Mouse (Mus musculus) forebrain, postnatal 0 days (tissue): ENCODE results near the gene Gm37240. TPM values are rescaled to one million over a fixed set of nuclear protein-coding genes. Genes with fewer than 3 reads are reported as not detected.

Source experiments
- ATAC-seq: fragments of 200-750 bp; cut with Nextera tagmentation; 2 replicates; pipeline ENCODE4 v1.8.0; 2017; ENCODE audit warnings: mild to moderate bottlenecking, moderate library complexity
- DNase-seq: peaks from one replicate; pipeline ENCODE4 v3.0.0-alpha.2; 2015
- H3K27ac ChIP-seq: fragments of 300-500 bp; sonication (generic); 2 replicates; pipeline ENCODE4 v1.5.1; 2014; ENCODE audit warnings: low read depth, mild to moderate bottlenecking, antibody characterized with exemption, low read length, moderate library complexity, mixed read lengths
- H3K27me3 ChIP-seq: fragments of 300-500 bp; sonication (generic); 2 replicates; pipeline ENCODE4 v1.6.1; 2014; ENCODE audit warnings: mild to moderate bottlenecking, low read length, mixed read lengths; ENCODE audit not compliant: insufficient read depth
- H3K36me3 ChIP-seq: fragments of 300-500 bp; sonication (generic); 2 replicates; pipeline ENCODE4 v1.6.1; 2014; ENCODE audit warnings: mild to moderate bottlenecking, moderate library complexity; ENCODE audit not compliant: insufficient read depth
- H3K4me1 ChIP-seq: fragments of 300-500 bp; sonication (generic); 2 replicates; pipeline ENCODE4 v1.6.1; 2014; ENCODE audit warnings: antibody characterized with exemption; ENCODE audit not compliant: insufficient read depth
- H3K4me2 ChIP-seq: fragments of 300-500 bp; sonication (generic); 2 replicates; pipeline ENCODE4 v1.6.1; 2014; ENCODE audit warnings: low read depth, mild to moderate bottlenecking, moderate library complexity
- H3K4me3 ChIP-seq: fragments of 300-500 bp; sonication (generic); 2 replicates; pipeline ENCODE4 v1.5.1; 2014; ENCODE audit warnings: low read depth, low read length, mixed read lengths
- H3K9ac ChIP-seq: fragments of 300-500 bp; sonication (generic); 2 replicates; pipeline ENCODE4 v1.6.1; 2014; ENCODE audit warnings: mild to moderate bottlenecking
- H3K9me3 ChIP-seq: fragments of 300-500 bp; sonication (generic); 2 replicates; pipeline ENCODE4 v1.6.1; 2016; ENCODE audit warnings: low read length
- CTCF ChIP-seq: sonication (generic); IDR thresholded peaks from 2 replicates; pipeline ENCODE4 v1.5.1; 2016; ENCODE audit warnings: antibody characterized with exemption, control low read depth, low read depth
- WGBS: fragments of 180-500 bp; shearing (Covaris S2); extraction: QIAGEN DNeasy Blood & Tissue Kit; methylation state at CpG from one replicate; pipeline ENCODE4 v1.1.7; 2014; 5-methylcytosine and 5-hydroxymethylcytosine counted together
- polyA plus RNA-seq: library from polyadenylated mRNA; unstranded; fragments of >200 nt; fragmentation: Nextera tagmentation; extraction: Ambion mirVana; gene quantifications from 2 replicates; pipeline ENCODE4 v1.2.1, GENCODE M21; 2015
- total RNA-seq: library from RNA; depleted of rRNA; stranded (reverse); fragments of >200 nt; gene quantifications from 2 replicates; pipeline ENCODE4 v1.2.3, GENCODE M21; 2014

Gm37240 gene
- total and polyA plus RNA-seq, 2 experiments from 2014 or later = 0.67 to 1.2 TPM

- no peaks in the 10 kb centered on the region for H3K36me3 ChIP-seq
- H3K27me3 ChIP-seq = no peaks in the 10 kb centered on the region
- H3K4me2 ChIP-seq = no peak overlapping the region
- H3K27ac ChIP-seq = no peak overlapping the region
- no peaks in the 10 kb centered on the region for H3K9me3 ChIP-seq
- 48% methylated on average over 4 of the region's 4 CpGs for WGBS
- no peak overlapping the region for H3K9ac ChIP-seq
- H3K4me3 ChIP-seq = no peak overlapping the region
- peak; percentile 47 for DNase-seq
- ATAC-seq = no peak
- H3K4me1 ChIP-seq = no peaks in the 10 kb centered on the region
- TF ChIP-seq CTCF = no peak
Measured at GRCm38 (mm10) chr3:85449461-85449860, 437.9 kb downstream of the Gm37240 start.

- H3K4me3 ChIP-seq = no peak overlapping the region
- DNase-seq = no peak
Measured at GRCm38 (mm10) chr3:85442781-85443180, 444.5 kb downstream of the Gm37240 start.

GRCm38 (mm10) chr3:85442261-85442660, 445.1 kb downstream of the Gm37240 start:
- no peak for TF ChIP-seq CTCF
- ATAC-seq (no peak), DNase-seq (no peak)
- no peak overlapping the region for H3K4me2 ChIP-seq
- H3K27ac ChIP-seq = no peak overlapping the region
- H3K36me3 ChIP-seq = no peaks in the 10 kb centered on the region
- H3K27me3 ChIP-seq = no peaks in the 10 kb centered on the region
- no peak overlapping the region for H3K4me3 ChIP-seq
- H3K4me1 ChIP-seq = no peaks in the 10 kb centered on the region
- 84% methylated on average over 8 of the region's 8 CpGs for WGBS
- no peaks in the 10 kb centered on the region for H3K9me3 ChIP-seq
- no peak overlapping the region for H3K9ac ChIP-seq

More at GRCm38 (mm10) chr3:85442781-85443180, 444.5 kb downstream of the Gm37240 start:
- Histone ChIP-seq H3K4me2 (no peak overlapping the region), H3K9me3 (no peaks in the 10 kb centered on the region), H3K27ac (no peak overlapping the region), H3K4me1 (no peaks in the 10 kb centered on the region), H3K9ac (no peak overlapping the region), H3K27me3 (no peaks in the 10 kb centered on the region), H3K36me3 (no peaks in the 10 kb centered on the region)
- TF ChIP-seq CTCF = no peak
- ATAC-seq = no peak
- WGBS = 86% methylated on average over 5 of the region's 5 CpGs

GRCm38 (mm10) chr3:85435406-85435805, 451.9 kb downstream of the Gm37240 start:
- 68% methylated on average over 4 of the region's 4 CpGs for WGBS
- Histone ChIP-seq H3K4me3 (no peak overlapping the region), H3K9me3 (no peaks in the 10 kb centered on the region), H3K9ac (no peak overlapping the region), H3K27me3 (no peaks in the 10 kb centered on the region), H3K4me1 (no peaks in the 10 kb centered on the region), H3K36me3 (no peaks in the 10 kb centered on the region), H3K4me2 (no peak overlapping the region), H3K27ac (no peak overlapping the region)
- DNase-seq = no peak
- no peak for ATAC-seq
- TF ChIP-seq CTCF = no peak

- Histone ChIP-seq H3K4me3 (no peak overlapping the region), H3K9me3 (no peaks in the 10 kb centered on the region), H3K9ac (no peak overlapping the region), H3K4me1 (no peaks in the 10 kb centered on the region), H3K27ac (no peak overlapping the region), H3K27me3 (no peaks in the 10 kb centered on the region), H3K36me3 (no peaks in the 10 kb centered on the region), H3K4me2 (no peak overlapping the region)
- no peak for ATAC-seq
- no peak for DNase-seq
- no peak for TF ChIP-seq CTCF
- 95% methylated on average over 4 of the region's 4 CpGs for WGBS
Measured at GRCm38 (mm10) chr3:85431208-85431607, 456.1 kb downstream of the Gm37240 start.

GRCm38 (mm10) chr3:85423376-85423997, 463.8 kb downstream of the Gm37240 start:
- Histone ChIP-seq H3K27ac (no peak overlapping the region), H3K27me3 (no peaks in the 10 kb centered on the region), H3K4me1 (no peaks in the 10 kb centered on the region), H3K36me3 (no peaks in the 10 kb centered on the region), H3K9ac (no peak overlapping the region), H3K4me2 (no peak overlapping the region), H3K9me3 (no peaks in the 10 kb centered on the region), H3K4me3 (no peak overlapping the region)
- WGBS = 50% methylated on average over 5 of the region's 5 CpGs
- ATAC-seq (no peak), DNase-seq (no peak)
- no peak for TF ChIP-seq CTCF

GRCm38 (mm10) chr3:85421403-85421802, 465.9 kb downstream of the Gm37240 start:
- no peak for TF ChIP-seq CTCF
- WGBS = 63% methylated on average over 9 of the region's 9 CpGs
- no peaks in the 10 kb centered on the region for H3K4me1 ChIP-seq
- no peaks in the 10 kb centered on the region for H3K9me3 ChIP-seq
- H3K27ac ChIP-seq = no peak overlapping the region
- ATAC-seq = peak; percentile 29; the same call in 1 of the 2 replicates
- no peak overlapping the region for H3K9ac ChIP-seq
- H3K4me2 ChIP-seq = no peak overlapping the region
- H3K27me3 ChIP-seq = no peaks in the 10 kb centered on the region
- H3K4me3 ChIP-seq = no peak overlapping the region
- DNase-seq = no peak
- no peaks in the 10 kb centered on the region for H3K36me3 ChIP-seq
